Mouse (Mus musculus): ENCODE results near the gene Iqsec1. TPM values are rescaled to one million over a fixed set of nuclear protein-coding genes. Genes with fewer than 3 reads are reported as not detected.

Iqsec1 gene
- polyA plus RNA-seq, 1 experiment from 2014 or later: 9.8 TPM

DNA sequence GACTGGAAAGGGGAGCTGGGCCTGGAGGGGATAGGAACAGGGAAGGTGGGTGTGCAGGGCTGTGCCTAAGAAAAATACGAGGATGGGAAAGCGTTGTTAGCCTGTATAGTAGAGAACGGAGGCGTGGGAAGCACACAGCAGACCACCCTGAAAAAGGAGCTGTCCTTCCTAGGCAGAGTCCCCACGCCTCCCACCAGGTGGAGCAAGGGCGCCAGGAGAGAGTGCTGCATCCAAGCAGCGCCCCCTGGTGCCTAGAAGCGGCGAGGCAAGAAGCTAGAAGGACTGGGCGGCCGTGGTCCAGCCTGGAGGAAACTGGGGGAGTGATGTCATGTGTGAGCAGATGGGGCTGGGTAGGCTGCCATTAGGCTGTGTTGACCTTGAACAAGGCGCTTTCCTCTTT is 251.1 kb downstream of the Iqsec1 start:
- Histone ChIP-seq H3K36me3 (no peaks in the 10 kb centered on the region), H3K27ac (no peak overlapping the region), H3K4me3 (replicated peaks) (peak overlapping the region; percentile 85), H3K4me1 (replicated peaks) (peaks cover 19% of the 10 kb centered on the region), H3K9ac (replicated peaks) (no peak overlapping the region), H3K9me3 (no peaks in the 10 kb centered on the region), H3K27me3 (peaks cover 18% of the 10 kb centered on the region; the same call in 1 of the 2 replicates), H3K4me2 (peak overlapping the region; percentile 89)
- peak; percentile 67 for ATAC-seq (ENCODE audit: insufficient number of reproducible peaks, insufficient read depth, low FRiP score, low TSS enrichment, low read depth)
- WGBS: 2% methylated on average over 12 of the region's 12 CpGs

DNA sequence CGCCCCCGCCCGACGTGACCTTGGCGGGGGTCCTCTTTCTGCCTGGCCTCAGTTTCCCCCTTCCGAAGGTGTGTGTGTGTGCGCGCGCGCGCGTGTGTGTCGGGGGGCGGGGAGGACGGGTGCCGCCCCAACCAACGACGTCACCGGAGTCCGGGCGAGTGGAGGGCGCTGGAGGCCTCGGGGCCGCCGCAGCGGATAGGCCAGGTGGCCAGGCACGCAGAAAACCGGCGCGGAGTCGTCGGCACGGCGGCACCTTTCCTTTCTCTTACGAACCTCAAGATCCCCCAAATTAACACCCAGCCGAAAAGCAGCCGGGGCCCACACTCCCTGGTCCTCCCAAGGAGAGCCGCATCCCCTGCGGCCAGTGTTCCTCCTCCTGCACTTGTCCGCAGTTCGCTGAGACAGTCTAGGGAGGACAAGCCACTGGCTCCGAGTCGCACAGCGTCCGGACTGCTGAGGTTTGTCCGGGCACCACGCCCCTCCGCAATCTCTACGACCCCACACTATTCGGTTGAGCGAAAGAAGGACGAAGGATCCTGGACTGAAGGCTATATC is 251.7 kb downstream of the Iqsec1 start:
- Histone ChIP-seq H3K36me3 (no peaks in the 10 kb centered on the region), H3K4me2 (peak overlapping the region; percentile 89), H3K27ac (no peak overlapping the region), H3K9me3 (no peaks in the 10 kb centered on the region), H3K4me3 (replicated peaks) (peak overlapping the region; percentile 85), H3K4me1 (replicated peaks) (peaks cover 19% of the 10 kb centered on the region), H3K27me3 (peaks cover 18% of the 10 kb centered on the region; the same call in 1 of the 2 replicates), H3K9ac (replicated peaks) (peak overlapping the region; percentile 78)
- peak; percentile 48 for ATAC-seq (ENCODE audit: insufficient number of reproducible peaks, insufficient read depth, low FRiP score, low TSS enrichment, low read depth)
- WGBS: under 1% methylated on average over 52 of the region's 52 CpGs

DNA sequence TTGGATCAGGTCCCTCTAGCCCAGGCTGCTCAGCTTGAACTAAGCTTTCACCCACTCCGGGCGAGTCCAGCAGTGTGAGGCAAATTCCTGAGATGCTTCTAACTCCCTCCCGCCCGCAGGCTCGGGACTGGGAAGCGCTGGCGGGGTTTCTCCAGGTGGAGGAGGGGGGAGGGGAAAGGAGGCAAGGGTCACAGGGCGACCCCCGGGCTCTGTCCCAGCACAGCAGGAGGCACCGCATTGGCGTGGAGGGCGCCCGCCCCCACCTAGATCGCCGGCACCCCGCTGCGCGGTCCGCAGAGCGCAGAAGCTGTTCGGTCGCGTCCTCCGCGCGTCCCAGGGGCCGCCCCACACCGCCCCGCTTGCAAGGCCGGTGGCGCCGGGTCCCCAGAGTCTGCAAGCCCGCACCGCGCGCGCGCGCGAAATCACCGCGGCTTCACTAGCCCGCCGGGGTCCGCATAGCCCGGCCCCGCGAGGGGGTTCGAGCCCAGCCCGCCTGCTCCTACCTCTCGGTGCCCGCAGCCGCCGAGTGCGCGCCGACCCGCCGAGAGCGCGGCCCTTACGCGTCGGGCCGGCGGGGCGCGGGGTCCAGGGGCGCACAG is 252.3 kb downstream of the Iqsec1 start:
- peak overlapping the region; percentile 78 for H3K9ac ChIP-seq (replicated peaks)
- H3K4me1 ChIP-seq (replicated peaks): peaks cover 25% of the 10 kb centered on the region
- no peak overlapping the region for H3K27ac ChIP-seq
- H3K27me3 ChIP-seq: peaks cover 18% of the 10 kb centered on the region; the same call in 1 of the 2 replicates
- H3K9me3 ChIP-seq: no peaks in the 10 kb centered on the region
- ATAC-seq (ENCODE audit: insufficient number of reproducible peaks, insufficient read depth, low FRiP score, low TSS enrichment, low read depth): peak; percentile 62; the same call in 1 of the 2 replicates
- peak overlapping the region; percentile 85 for H3K4me3 ChIP-seq (replicated peaks)
- no peaks in the 10 kb centered on the region for H3K36me3 ChIP-seq
- under 1% methylated on average over 60 of the region's 69 CpGs for WGBS
- H3K4me2 ChIP-seq: peak overlapping the region; percentile 89

DNA sequence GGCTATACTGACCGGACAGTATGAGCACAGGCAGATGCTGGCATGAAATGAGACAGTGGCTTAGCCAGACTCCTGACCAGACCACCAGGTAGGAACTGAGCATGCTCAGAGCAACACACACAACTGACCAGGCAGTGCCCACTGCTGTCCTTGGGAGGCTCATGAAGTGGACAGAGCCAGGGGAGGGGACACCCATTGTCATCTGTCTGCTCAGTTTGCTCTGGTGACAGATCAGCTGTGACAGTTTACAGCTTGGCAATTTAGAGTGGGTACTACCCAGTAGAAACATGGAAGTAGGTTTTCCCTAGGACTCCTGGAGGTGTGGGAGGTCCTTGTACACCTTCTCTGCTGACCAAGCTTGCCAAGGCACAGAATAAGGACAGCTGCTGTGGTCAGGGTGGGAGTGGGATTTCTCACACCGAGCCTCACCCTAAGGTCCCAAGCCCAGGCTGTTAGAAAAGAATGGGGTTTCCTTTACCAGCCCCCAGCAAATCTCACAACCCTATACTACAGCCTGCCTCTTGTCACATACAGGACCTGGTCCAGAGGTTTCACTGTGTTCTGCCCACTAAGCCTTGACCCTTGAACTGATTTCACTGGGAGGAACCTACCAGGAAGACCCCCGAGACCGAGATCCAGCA is 253.0 kb downstream of the Iqsec1 start:
- peak; percentile 16; the same call in 1 of the 2 replicates for ATAC-seq (ENCODE audit: insufficient number of reproducible peaks, insufficient read depth, low FRiP score, low TSS enrichment, low read depth)
- Histone ChIP-seq H3K4me1 (replicated peaks) (peaks cover 30% of the 10 kb centered on the region), H3K9me3 (no peaks in the 10 kb centered on the region), H3K27ac (no peak overlapping the region), H3K4me3 (replicated peaks) (peak overlapping the region; percentile 85), H3K9ac (replicated peaks) (peak overlapping the region; percentile 78), H3K27me3 (peaks cover 18% of the 10 kb centered on the region; the same call in 1 of the 2 replicates), H3K4me2 (peak overlapping the region; percentile 89), H3K36me3 (no peaks in the 10 kb centered on the region)
- 38% methylated on average over 4 of the region's 4 CpGs for WGBS

DNA sequence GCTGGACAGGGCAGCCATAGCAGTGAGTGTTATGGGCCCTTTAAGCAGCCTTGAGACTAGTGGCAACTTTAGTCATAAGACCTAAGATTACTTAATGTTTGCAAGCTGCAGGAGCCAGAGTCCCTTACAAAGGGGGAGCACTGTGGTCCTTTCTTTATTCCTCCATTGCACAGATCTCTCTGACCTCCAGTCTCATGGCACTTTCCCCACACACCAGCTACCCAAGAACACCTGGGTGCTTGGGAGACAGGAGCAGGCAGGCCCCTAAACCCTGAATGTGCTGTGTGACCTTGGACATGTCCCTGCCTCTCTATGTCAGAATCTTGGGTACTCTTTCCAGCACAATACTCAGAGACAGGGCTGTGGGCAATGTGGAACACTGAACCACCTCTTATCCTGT is 253.7 kb downstream of the Iqsec1 start:
- Histone ChIP-seq H3K27me3 (peaks cover 18% of the 10 kb centered on the region; the same call in 1 of the 2 replicates), H3K4me1 (replicated peaks) (peaks cover 30% of the 10 kb centered on the region), H3K36me3 (no peaks in the 10 kb centered on the region), H3K9me3 (no peaks in the 10 kb centered on the region), H3K4me3 (replicated peaks) (no peak overlapping the region), H3K27ac (no peak overlapping the region), H3K4me2 (no peak overlapping the region), H3K9ac (replicated peaks) (no peak overlapping the region)
- no peak for ATAC-seq (ENCODE audit: insufficient number of reproducible peaks, insufficient read depth, low FRiP score, low TSS enrichment, low read depth)

DNA sequence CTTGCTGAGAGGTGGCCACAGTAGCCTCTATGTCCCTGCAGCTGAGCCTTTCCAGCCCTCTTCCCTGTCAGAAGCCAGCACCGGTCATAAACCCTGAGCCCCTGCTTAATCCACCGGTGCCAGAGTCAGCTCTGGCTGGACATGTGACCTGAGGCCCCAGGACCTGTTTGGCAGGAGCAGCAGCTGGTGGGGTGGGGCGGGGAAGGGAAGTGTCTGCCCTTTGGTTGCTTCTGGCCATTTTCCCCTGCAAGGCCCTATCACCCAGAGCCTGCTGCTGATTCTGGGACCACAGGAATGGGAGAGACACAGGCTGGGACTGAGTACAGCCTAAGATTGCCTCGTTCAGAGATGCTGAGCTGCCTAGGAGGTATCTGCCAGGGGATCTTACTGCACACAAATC is 257.2 kb downstream of the Iqsec1 start:
- H3K4me3 ChIP-seq (replicated peaks): no peak overlapping the region
- 7% methylated on average over 4 of the region's 4 CpGs for WGBS
- H3K27me3 ChIP-seq: peaks cover 18% of the 10 kb centered on the region; the same call in 1 of the 2 replicates
- H3K9me3 ChIP-seq: no peaks in the 10 kb centered on the region
- H3K9ac ChIP-seq (replicated peaks): no peak overlapping the region
- H3K4me2 ChIP-seq: no peak overlapping the region
- ATAC-seq (ENCODE audit: insufficient number of reproducible peaks, insufficient read depth, low FRiP score, low TSS enrichment, low read depth): no peak
- no peaks in the 10 kb centered on the region for H3K36me3 ChIP-seq
- H3K4me1 ChIP-seq (replicated peaks): peaks cover 42% of the 10 kb centered on the region
- no peak overlapping the region for H3K27ac ChIP-seq

DNA sequence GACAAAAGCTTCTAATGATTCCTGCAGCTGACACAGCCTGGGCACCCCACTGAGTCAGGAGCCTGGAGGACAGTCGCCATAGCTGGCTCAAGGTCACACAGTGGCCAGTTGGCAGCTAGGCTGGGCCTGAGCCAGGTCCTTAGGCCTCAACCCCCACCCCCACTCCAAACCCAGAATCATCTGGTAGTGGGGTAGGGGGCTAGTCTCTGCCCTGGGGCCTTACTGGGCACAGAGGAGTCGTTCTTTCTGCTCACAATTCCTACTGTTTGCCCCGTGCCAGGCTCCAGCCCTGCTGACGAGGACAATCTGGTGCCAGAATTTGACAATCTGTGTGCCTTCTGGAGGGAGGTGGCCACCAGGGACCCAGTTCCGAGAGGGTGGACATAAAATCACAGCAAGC is 258.7 kb downstream of the Iqsec1 start:
- H3K4me1 ChIP-seq (replicated peaks): peaks cover 42% of the 10 kb centered on the region
- WGBS: 57% methylated on average over 5 of the region's 5 CpGs
- no peak overlapping the region for H3K4me2 ChIP-seq
- no peak overlapping the region for H3K9ac ChIP-seq (replicated peaks)
- no peaks in the 10 kb centered on the region for H3K36me3 ChIP-seq
- H3K4me3 ChIP-seq (replicated peaks): no peak overlapping the region
- H3K27me3 ChIP-seq: peaks cover 5% of the 10 kb centered on the region; the same call in 1 of the 2 replicates
- no peak for ATAC-seq (ENCODE audit: insufficient number of reproducible peaks, insufficient read depth, low FRiP score, low TSS enrichment, low read depth)
- no peak overlapping the region for H3K27ac ChIP-seq
- H3K9me3 ChIP-seq: no peaks in the 10 kb centered on the region

DNA sequence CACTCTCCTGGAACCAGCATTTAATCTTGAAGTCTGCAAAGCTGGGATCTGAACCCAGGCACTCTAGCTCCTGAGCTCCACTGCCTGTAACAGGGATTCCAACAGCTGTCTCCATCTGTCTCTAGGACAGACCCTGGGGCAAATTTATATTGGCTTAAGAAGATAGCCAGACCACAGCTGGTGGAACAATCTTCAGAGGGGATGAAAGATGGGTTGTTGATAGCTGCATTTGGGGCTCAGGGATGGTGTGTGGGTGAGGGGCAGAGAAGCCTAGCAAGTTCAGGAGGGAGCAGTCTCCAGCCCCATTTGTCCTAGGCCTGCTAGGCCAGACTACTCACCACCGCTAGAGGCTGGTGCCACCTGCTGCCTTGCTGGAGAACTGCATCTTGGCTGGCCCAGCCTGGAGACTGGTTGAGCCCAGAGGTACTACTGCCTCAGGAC is 260.0 kb downstream of the Iqsec1 start:
- ATAC-seq (ENCODE audit: insufficient number of reproducible peaks, insufficient read depth, low FRiP score, low TSS enrichment, low read depth): peak; percentile 87
- Histone ChIP-seq H3K27me3 (no peaks in the 10 kb centered on the region), H3K27ac (peak overlapping the region; percentile 57; the same call in 1 of the 2 replicates), H3K4me3 (replicated peaks) (no peak overlapping the region), H3K4me2 (no peak overlapping the region), H3K36me3 (no peaks in the 10 kb centered on the region), H3K9me3 (no peaks in the 10 kb centered on the region), H3K9ac (replicated peaks) (0 out of 2 replicates have a peak overlapping the region, but pooled peaks have one; percentile 23), H3K4me1 (replicated peaks) (peaks cover 51% of the 10 kb centered on the region)
- 0% methylated on average over 1 of the region's 1 CpGs for WGBS

DNA sequence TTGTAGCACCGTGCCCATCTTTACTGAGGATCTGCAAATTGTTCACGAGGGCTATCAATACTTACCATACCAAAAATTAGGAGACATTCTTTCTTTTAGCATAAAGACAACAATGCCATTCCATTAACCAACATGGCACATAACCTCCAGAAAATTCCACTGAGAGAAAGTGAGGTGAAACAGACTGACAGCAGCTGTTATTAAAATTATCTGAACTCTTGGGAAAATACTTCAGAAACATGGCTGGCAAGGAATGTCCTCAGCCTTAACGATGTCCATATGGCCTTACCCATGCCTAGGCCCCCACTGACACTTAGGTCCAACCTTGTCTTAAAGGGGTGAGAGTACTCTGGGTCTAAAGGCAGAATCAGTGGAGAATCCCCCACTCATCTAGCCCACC is 260.7 kb downstream of the Iqsec1 start:
- peaks cover 51% of the 10 kb centered on the region for H3K4me1 ChIP-seq (replicated peaks)
- H3K4me3 ChIP-seq (replicated peaks): no peak overlapping the region
- 0 out of 2 replicates have a peak, but pooled peaks have one; percentile 8 for ATAC-seq (ENCODE audit: insufficient number of reproducible peaks, insufficient read depth, low FRiP score, low TSS enrichment, low read depth)
- H3K9me3 ChIP-seq: no peaks in the 10 kb centered on the region
- no peak overlapping the region for H3K4me2 ChIP-seq
- H3K9ac ChIP-seq (replicated peaks): 0 out of 2 replicates have a peak overlapping the region, but pooled peaks have one; percentile 23
- no peaks in the 10 kb centered on the region for H3K36me3 ChIP-seq
- no peaks in the 10 kb centered on the region for H3K27me3 ChIP-seq
- peak overlapping the region; percentile 57; the same call in 1 of the 2 replicates for H3K27ac ChIP-seq
- WGBS: 73% methylated on average over 3 of the region's 3 CpGs

DNA sequence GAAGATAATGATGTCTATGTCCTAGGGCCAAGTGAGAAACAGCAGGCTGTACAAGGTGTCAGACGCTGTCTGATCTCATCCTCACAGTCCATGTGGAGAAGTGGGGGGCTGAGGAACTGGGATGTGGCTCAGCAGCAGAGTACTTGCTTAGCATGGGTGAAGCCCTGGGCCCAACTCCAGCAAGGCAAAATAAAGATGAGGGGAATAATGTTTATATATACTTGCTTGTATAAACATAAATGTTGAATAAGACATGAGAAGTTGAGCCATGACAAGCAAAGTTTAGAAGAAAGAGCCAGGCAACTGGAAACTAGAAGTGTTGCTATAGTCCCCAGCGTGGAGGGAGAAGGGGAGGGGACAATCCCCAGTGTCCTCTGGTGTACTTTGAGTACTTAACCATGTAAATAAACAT is 261.8 kb downstream of the Iqsec1 start:
- Histone ChIP-seq H3K27ac (no peak overlapping the region), H3K9me3 (no peaks in the 10 kb centered on the region), H3K4me2 (no peak overlapping the region), H3K4me1 (replicated peaks) (peaks cover 50% of the 10 kb centered on the region), H3K4me3 (replicated peaks) (no peak overlapping the region), H3K27me3 (no peaks in the 10 kb centered on the region), H3K9ac (replicated peaks) (no peak overlapping the region), H3K36me3 (no peaks in the 10 kb centered on the region)
- ATAC-seq (ENCODE audit: insufficient number of reproducible peaks, insufficient read depth, low FRiP score, low TSS enrichment, low read depth): no peak
- WGBS: 80% methylated on average over 2 of the region's 2 CpGs

DNA sequence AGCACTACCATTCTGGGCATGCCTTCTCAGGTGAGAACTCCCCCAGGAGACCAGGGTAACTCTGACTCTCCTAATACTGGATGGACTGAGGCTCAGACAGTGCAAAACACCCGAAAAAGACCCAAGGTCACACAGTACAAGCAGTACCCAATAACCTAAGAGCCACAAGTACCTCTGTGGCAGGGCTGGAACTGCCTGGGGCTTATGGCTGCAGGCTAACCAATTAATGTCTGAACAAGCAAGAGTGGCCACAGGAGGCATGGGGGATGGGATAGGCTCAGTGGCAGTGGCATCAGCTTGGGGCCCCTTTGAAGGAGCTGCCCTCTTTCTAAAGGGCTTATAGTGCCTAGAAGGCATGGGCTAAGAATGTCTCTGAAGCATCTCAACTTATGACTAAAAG is 263.0 kb downstream of the Iqsec1 start:
- no peaks in the 10 kb centered on the region for H3K27me3 ChIP-seq
- no peaks in the 10 kb centered on the region for H3K9me3 ChIP-seq
- H3K36me3 ChIP-seq: no peaks in the 10 kb centered on the region
- H3K4me3 ChIP-seq (replicated peaks): no peak overlapping the region
- no peak for ATAC-seq (ENCODE audit: insufficient number of reproducible peaks, insufficient read depth, low FRiP score, low TSS enrichment, low read depth)
- H3K4me2 ChIP-seq: no peak overlapping the region
- WGBS: 39% methylated on average over 1 of the region's 1 CpGs
- H3K9ac ChIP-seq (replicated peaks): no peak overlapping the region
- H3K4me1 ChIP-seq (replicated peaks): peaks cover 40% of the 10 kb centered on the region
- no peak overlapping the region for H3K27ac ChIP-seq
